11 mouse cellular contexts compared by ENCODE assay signal in genomic region chr8:106927247-106927646, GRCm38 (mm10). TPM values are rescaled to one million over a fixed set of nuclear protein-coding genes. Genes with fewer than 3 reads are reported as not detected.
DNase-seq lines count a peak whose midpoint lies in the region; ATAC-seq and TF ChIP-seq lines count a peak whose summit lies in the region.
"Had no signal": no experiment of that assay in that cellular context is flagged by ENCODE, and none has a peak within 500 bp of the region (broad histone marks: within the 10 kb centered on the region; RNA-seq: fewer than 3 reads in every experiment).

No protein-coding gene starts in this region.

- ATAC-seq in forebrain, embryonic 16.5 days = no peak

- no peaks in the 10 kb centered on the region for H3K27me3 ChIP-seq in small intestine, adult 2 months (ENCODE audit: control insufficient read depth, insufficient read depth, low read length)
- peaks cover 9% of the 10 kb centered on the region for H3K27me3 ChIP-seq in forebrain, embryonic 16.5 days (replicated peaks; ENCODE audit: control insufficient read depth, insufficient read depth, low read length)
- H3K27me3 ChIP-seq: embryonic facial prominence, embryonic 12.5 days; lung, embryonic 15.5 days; stomach, embryonic 15.5 days had no signal

- DNase-seq in left cerebral cortex, adult 2 months (ENCODE audit: extremely low spot score in 1 of 2, low spot score in 2 of 2) = no peak
- no peak for DNase-seq in left cerebral cortex, postnatal 14 days (ENCODE audit: low spot score in 2 of 2)
- peak; percentile 89 for DNase-seq in ZHBTc4 (ENCODE audit: low read depth, low spot score)
- DNase-seq in kidney, postnatal 4 days = peak; percentile 25 to 50
- no peak for DNase-seq in layer of hippocampus, postnatal 36 days
- DNase-seq in layer of hippocampus, adult 9-10 months (ENCODE audit: low spot score) = no peak

- H3K36me3 ChIP-seq in small intestine, adult 2 months (ENCODE audit: control insufficient read depth, insufficient read depth, low read length) = peaks cover 10% of the 10 kb centered on the region
- no peaks in the 10 kb centered on the region for H3K36me3 ChIP-seq in forebrain, embryonic 16.5 days (ENCODE audit: control insufficient read depth, insufficient read depth)

- no peak overlapping the region for H3K4me2 ChIP-seq in forebrain, embryonic 16.5 days (ENCODE audit: low read length)
- H3K4me2 ChIP-seq: embryonic facial prominence, embryonic 12.5 days; lung, embryonic 15.5 days; stomach, embryonic 15.5 days had no signal

- H3K9me3 ChIP-seq in forebrain, embryonic 16.5 days (ENCODE audit: control insufficient read depth, low read length) = no peaks in the 10 kb centered on the region
- H3K9me3 ChIP-seq: embryonic facial prominence, embryonic 12.5 days; lung, embryonic 15.5 days; stomach, embryonic 15.5 days had no signal

- H3K9ac ChIP-seq in forebrain, embryonic 16.5 days (replicated peaks; ENCODE audit: low read depth, low read length) = no peak overlapping the region
- H3K9ac ChIP-seq: embryonic facial prominence, embryonic 12.5 days; lung, embryonic 15.5 days; stomach, embryonic 15.5 days had no signal

- H3K4me1 ChIP-seq in small intestine, adult 2 months (ENCODE audit: control insufficient read depth, insufficient read depth, insufficient read length, low read length) = 0 out of 2 replicates have a peak, but pooled peaks cover 2% of the 10 kb centered on the region
- peaks cover 3% of the 10 kb centered on the region for H3K4me1 ChIP-seq in forebrain, embryonic 16.5 days (replicated peaks; ENCODE audit: control insufficient read depth, insufficient read depth, low read length)

- no peak overlapping the region for H3K4me3 ChIP-seq in left cerebral cortex, adult 2 months
- H3K4me3 ChIP-seq in small intestine, adult 2 months (ENCODE audit: low read depth, low read length) = no peak overlapping the region
- H3K4me3 ChIP-seq in forebrain, embryonic 16.5 days (replicated peaks; ENCODE audit: low read length) = no peak overlapping the region
- H3K4me3 ChIP-seq: embryonic facial prominence, embryonic 12.5 days; lung, embryonic 15.5 days; stomach, embryonic 15.5 days had no signal

- TF ChIP-seq CTCF in left cerebral cortex, adult 2 months (IDR thresholded peaks at IDR 0.05) = peak; percentile 46
- peak; percentile 46; the same call in 1 of the 2 replicates for TF ChIP-seq CTCF in small intestine, adult 2 months (IDR thresholded peaks at IDR 0.05; ENCODE audit: extremely low read depth, insufficient read length, insufficient replicate concordance, low read depth, low read length)

- H3K27ac ChIP-seq in left cerebral cortex, adult 2 months = no peak overlapping the region
- H3K27ac ChIP-seq in small intestine, adult 2 months (ENCODE audit: insufficient read depth, low read depth, low read length) = no peak overlapping the region
- no peak overlapping the region for H3K27ac ChIP-seq in forebrain, embryonic 16.5 days (ENCODE audit: low read length)
- H3K27ac ChIP-seq: embryonic facial prominence, embryonic 12.5 days; lung, embryonic 15.5 days; stomach, embryonic 15.5 days had no signal

- intact Hi-C loops in left cerebral cortex, adult 2 months (cut with DNase I) = no loop called here
- intact Hi-C loops in left cerebral cortex, postnatal 14 days (cut with DNase I) = no loop called here

- 49% methylated on average over 4 of the region's 4 CpGs for WGBS in small intestine, adult 2 months
- 61% methylated on average over 4 of the region's 4 CpGs for WGBS in forebrain, embryonic 16.5 days

- no peak for TF ChIP-seq POLR2A in small intestine, adult 2 months (IDR thresholded peaks at IDR 0.05; ENCODE audit: low read depth, low read length)

RNA-seq across cellular contexts. Expression of gene Sntb2, which starts 8.3 kb away (rescaled TPM):
- 10 to 100 TPM; 20.2 to 26.5 TPM for total RNA-seq in left cerebral cortex, adult 2 months (2021)
- total RNA-seq in left cerebral cortex, postnatal 14 days (2021) = 10 to 100 TPM in 1 of 2 experiments, 1 to 10 TPM in 1; 8.1 to 10.7 TPM
- 2.1 and 2.7 TPM in 2 replicates for polyA plus RNA-seq in small intestine, adult 2 months (2012; rRNA removed)
- polyA plus RNA-seq in forebrain, embryonic 16.5 days (2015; fragmentation: Nextera tagmentation; extraction: Ambion mirVana) = 2.8 and 4.8 TPM in 2 replicates
- total RNA-seq in layer of hippocampus, postnatal 36 days (2021) = 10 to 100 TPM; 22.4 to 27.9 TPM

RNA-seq across cellular contexts. Expression of gene Utp4, which starts 33.8 kb away (rescaled TPM):
- total RNA-seq in left cerebral cortex, adult 2 months (2021) = 10 to 100 TPM; 36.4 to 39.4 TPM
- 10 to 100 TPM; 29.5 to 31.4 TPM for total RNA-seq in left cerebral cortex, postnatal 14 days (2021)
- 4.4 and 7.7 TPM in 2 replicates for polyA plus RNA-seq in small intestine, adult 2 months (2012; rRNA removed)
- polyA plus RNA-seq in forebrain, embryonic 16.5 days (2015; fragmentation: Nextera tagmentation; extraction: Ambion mirVana) = 48.6 and 52.4 TPM in 2 replicates
- 10 to 100 TPM; 41.0 to 43.5 TPM for total RNA-seq in layer of hippocampus, postnatal 36 days (2021)

RNA-seq across cellular contexts. Expression of gene Has3, which starts 57.2 kb away (rescaled TPM):
- total RNA-seq in left cerebral cortex, adult 2 months (2021) = 1 to 10 TPM; 1.7 to 2.0 TPM
- 1 to 10 TPM; 3.0 to 4.1 TPM for total RNA-seq in left cerebral cortex, postnatal 14 days (2021)
- 0.17 and 0.52 TPM in 2 replicates for polyA plus RNA-seq in small intestine, adult 2 months (2012; rRNA removed)
- 0.96 and 1.7 TPM in 2 replicates for polyA plus RNA-seq in forebrain, embryonic 16.5 days (2015; fragmentation: Nextera tagmentation; extraction: Ambion mirVana)
- 1 to 10 TPM; 1.5 to 1.9 TPM for total RNA-seq in layer of hippocampus, postnatal 36 days (2021)

Comparison
In these comparisons a context has a peak if more than half of its experiments do, and no peak if none do; other contexts are left out.
1. DNase-seq: peak in ZHBTc4 (single experiment) and kidney, postnatal 4 days (2 of 2); none in left cerebral cortex, adult 2 months (0 of 2), left cerebral cortex, postnatal 14 days (0 of 2), layer of hippocampus, postnatal 36 days (0 of 2) and layer of hippocampus, adult 9-10 months (single experiment).